Mouse (Mus musculus) cerebellum, adult 2 months (tissue): ENCODE measurements at regions not wholly inside any gene's neighbourhood (a gene's known extent, or its start where the extent isn't known, plus 50 kb on each side); places are given as distances from the start of the nearest gene placed in this dataset.

Experiments
- CTCF ChIP-seq: fragments of 200-500 bp; IDR thresholded peaks from 2 replicates; pipeline ENCODE4 v1.5.1; 2011; ENCODE audit warnings: low read depth, mild to moderate bottlenecking, control low read depth, low read length, moderate library complexity, borderline replicate concordance; ENCODE audit not compliant: insufficient read depth
- POLR2A ChIP-seq: fragments of 200-500 bp; IDR thresholded peaks from 2 replicates; pipeline ENCODE4 v1.6.1; 2011; ENCODE audit warnings: low read length, control low read depth, borderline replicate concordance; ENCODE audit not compliant: insufficient read depth

- TF ChIP-seq CTCF (no peak), POLR2A (no peak)
Observed at GRCm38 (mm10) chr16:62447380-62447779, 339.2 kb downstream of the Nsun3 start.
